Mouse (Mus musculus): ENCODE results near the gene Rapgef5.
A peak's percentile ranks its signal among the peaks of the same experiment; 100 is the strongest.

Gene Rapgef5

DNA sequence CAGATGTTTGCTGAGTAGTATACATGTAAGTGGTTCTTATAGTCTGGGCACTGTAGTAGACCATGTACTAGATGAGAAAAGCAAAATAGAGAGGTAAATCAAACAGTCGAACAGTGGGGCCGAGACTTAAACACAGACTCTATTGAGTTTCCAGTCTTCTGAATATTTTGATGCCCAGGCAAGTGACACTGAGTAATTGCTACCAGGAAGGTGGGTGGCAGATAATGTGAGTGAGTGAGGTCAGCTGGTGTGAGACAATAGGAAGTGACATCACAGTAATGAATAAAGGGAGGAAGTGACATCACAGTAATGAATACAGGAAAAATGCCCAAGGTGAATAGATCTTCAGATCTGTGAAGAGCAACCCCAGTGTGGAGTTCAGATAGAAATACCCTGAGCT, at the start of gene Rapgef5:
Gene Rapgef5 (plus strand): TSS at position 301 of the 400 bp plus-strand sequence.
- DNase-seq (ENCODE audit: low spot score in 2 of 2), result no peak

DNA sequence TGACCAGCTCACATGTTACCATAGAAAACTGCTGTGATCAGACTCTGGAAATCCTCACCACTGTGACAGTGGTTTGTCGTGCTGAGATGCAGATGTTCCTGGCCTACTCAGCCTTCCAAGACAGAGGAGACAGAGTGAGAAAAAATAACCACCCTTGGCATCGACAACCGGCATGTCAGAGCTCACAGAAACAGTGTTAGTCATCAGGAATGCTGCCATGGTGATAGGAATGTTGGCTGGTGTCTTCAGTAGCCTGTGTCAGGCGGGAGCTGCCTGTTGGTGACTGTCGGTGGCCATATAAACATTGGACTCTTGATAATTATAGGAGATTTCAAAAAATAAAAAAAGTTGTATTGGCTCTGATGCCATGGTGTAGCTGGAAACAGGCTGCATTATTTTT, 48.0 kb upstream of the Rapgef5 start:
- no peak for DNase-seq (ENCODE audit: low spot score in 2 of 2)

DNA sequence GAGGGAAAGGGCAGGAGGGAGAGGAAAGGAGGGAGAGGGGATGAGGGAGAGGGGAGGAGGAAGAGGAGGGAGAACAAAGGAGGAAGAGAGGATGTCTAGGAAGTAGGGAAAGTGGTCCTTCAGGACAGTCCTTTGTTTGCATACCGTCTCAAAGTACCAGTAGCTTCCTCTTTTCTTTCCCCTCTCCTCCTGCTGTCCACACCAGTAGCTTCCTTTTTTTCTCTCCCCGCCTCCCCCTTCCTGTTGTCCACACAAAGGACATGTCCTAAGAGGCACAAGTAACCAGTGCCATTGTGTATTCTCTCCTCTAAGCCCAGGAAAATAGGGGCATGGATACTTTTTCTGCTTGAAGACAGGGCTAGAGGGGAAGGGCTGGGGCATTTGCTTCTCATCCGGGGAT, 37.3 kb upstream of the Rapgef5 start:
- DNase-seq (ENCODE audit: low spot score in 2 of 2), result peak in 1 of 2 experiments; percentile 11

DNA sequence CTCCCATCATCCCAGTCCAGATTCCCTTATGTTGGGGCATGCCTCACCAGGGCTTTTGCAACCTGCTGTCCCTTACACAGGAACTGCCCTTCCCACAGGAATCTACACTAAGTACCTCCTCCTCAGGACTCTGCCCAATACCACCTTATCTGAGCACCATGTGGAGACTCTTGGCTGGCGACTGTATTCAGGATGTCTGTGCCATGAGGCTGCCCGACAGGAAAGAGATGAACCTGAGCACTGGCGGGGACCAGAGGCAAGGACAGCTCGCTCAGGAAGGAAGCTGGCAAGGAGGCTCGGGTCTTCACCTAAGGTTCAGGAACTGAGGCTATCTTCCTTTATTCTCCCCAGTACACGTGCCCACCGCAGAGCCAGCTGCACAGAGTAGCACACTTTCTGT, 36.6 kb upstream of the Rapgef5 start:
- DNase-seq (ENCODE audit: low spot score in 2 of 2), result no peak

- DNase-seq (ENCODE audit: low spot score in 2 of 2), result no peak
These were observed 35.3 kb upstream of the Rapgef5 start for GRCm38 (mm10) chr12:117480958-117481357.

DNA sequence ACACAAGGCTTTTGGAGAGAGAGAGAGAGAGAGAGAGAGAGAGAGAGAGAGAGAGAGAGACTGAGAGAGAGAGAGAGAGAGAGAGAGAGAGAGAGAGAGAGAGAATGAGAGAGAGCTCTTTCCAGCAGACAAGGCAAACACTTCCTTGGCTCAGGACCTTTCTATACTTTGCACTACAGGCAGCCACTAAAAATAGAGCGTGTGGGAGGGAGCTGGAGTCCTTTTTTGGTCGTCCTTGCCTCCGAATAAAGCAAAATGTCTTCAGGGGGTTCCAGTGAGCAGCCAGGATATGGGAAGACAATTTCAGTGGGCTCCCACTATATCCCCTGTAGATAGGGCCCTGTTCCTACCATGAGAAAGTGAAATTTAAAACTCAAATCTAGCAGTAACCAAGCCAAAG, 33.6 kb upstream of the Rapgef5 start:
- no peak for DNase-seq (ENCODE audit: low spot score in 2 of 2)

- DNase-seq (ENCODE audit: low spot score in 2 of 2), result no peak
These were observed 29.9 kb upstream of the Rapgef5 start for GRCm38 (mm10) chr12:117486118-117487057.

- DNase-seq (ENCODE audit: low spot score in 2 of 2), result no peak
These were observed 19.6 kb upstream of the Rapgef5 start for GRCm38 (mm10) chr12:117496501-117497176.

- DNase-seq (ENCODE audit: low spot score in 2 of 2), result no peak
These were observed 18.9 kb upstream of the Rapgef5 start for GRCm38 (mm10) chr12:117497361-117497760.

GRCm38 (mm10) chr12:117499242-117499641, 17.0 kb upstream of the Rapgef5 start:
- no peak for DNase-seq (ENCODE audit: low spot score in 2 of 2)

DNA sequence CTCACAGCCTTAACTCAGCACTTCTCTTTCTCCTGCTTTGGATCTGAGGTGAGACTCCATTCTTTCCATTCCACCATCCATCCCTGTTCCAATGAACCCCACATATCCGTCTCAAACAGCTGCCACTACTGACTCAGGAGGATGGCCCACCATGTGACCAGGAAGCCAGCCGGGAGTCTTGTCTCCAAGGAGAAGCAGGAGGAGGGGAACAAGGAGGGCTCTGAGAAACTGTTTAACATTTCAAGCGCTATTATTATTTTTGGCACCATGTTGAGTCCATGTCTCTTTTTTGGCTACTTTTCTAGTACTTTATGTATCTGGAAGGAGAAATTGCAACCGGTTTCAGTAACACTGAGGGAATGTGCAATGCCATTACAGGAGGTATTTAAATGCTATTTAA, 15.1 kb upstream of the Rapgef5 start:
- DNase-seq (ENCODE audit: low spot score in 2 of 2), result no peak

- no peak for DNase-seq (ENCODE audit: low spot score in 2 of 2)
These were observed 13.4 kb upstream of the Rapgef5 start for GRCm38 (mm10) chr12:117502834-117503233.

DNA sequence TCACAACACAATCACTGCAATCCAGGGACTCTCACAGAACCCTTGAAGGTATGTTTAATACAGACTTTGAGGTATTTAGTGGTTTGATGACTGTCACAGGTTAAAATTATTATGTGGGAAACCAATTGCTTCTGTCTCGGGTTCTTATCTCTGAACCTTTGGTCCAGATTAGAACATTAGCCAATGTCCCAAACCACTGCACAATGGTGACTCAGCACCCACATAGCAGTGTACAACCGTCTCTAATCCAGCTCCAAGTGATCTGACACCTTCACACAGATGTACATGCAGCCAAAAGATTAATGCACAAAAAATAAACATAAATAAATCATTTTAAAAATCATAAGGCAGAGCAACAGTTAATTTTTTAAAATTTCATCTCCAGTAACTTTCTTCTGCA, 11.1 kb upstream of the Rapgef5 start:
- DNase-seq (ENCODE audit: low spot score in 2 of 2), result no peak

DNA sequence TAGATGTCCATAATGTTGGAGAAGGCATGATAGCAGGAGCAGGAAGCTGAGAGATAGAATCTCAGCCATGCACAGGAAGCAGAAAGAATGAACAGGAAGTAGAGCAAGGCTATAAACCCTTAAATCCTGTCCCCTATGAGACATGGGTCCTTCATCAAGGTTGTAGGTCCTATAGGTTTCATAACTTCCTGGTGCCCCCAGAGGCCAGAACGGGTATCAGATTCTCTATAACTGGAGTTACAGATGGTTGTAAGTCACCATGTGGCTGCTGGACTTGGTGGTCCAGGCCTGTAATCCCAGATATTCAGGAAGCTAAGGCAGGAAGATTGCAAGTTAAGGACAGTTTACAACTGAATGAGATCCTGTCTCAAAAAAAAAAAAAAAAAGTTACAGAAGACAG, 8.5 kb upstream of the Rapgef5 start:
- no peak for DNase-seq (ENCODE audit: low spot score in 2 of 2)

GRCm38 (mm10) chr12:117509919-117510318, 6.4 kb upstream of the Rapgef5 start:
- no peak for DNase-seq (ENCODE audit: low spot score in 2 of 2)

- no peak for DNase-seq (ENCODE audit: low spot score in 2 of 2)
These were observed 3.8 kb upstream of the Rapgef5 start for GRCm38 (mm10) chr12:117512468-117512867.

GRCm38 (mm10) chr12:117513150-117513932, 2.9 kb upstream of the Rapgef5 start:
- DNase-seq (ENCODE audit: low spot score in 2 of 2), result no peak

GRCm38 (mm10) chr12:117517275-117517936, 1.1 kb downstream of the Rapgef5 start:
- DNase-seq (ENCODE audit: low spot score in 2 of 2), result no peak

GRCm38 (mm10) chr12:117524311-117525013, 8.2 kb downstream of the Rapgef5 start:
- no peak for DNase-seq (ENCODE audit: low spot score in 2 of 2)

DNA sequence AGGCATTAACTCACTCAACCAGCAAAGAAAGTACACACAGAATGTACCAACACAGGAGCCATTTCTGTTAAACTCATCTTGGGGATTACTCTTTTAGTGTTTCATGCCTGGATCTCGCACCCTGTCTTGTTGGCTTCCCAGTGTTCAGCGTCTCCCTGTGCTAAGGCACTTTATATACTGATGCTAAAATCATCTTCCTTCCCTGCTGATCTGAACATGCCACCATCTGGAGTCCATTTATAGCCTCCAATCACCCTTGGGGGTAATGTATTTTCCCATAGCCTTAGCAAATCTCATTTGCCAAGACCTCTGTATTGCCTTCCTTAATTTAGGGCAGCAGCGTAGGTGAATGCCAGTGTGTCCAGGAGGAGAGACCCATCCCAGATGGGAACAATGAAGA, 11.6 kb downstream of the Rapgef5 start:
- DNase-seq (ENCODE audit: low spot score in 2 of 2), result no peak

Data from spleen, postnatal 36 days (tissue).